Mouse (Mus musculus) ES-Bruce4 (cell line): ENCODE results near the gene Tex2. TPM values are rescaled to one million over a fixed set of nuclear protein-coding genes. Genes with fewer than 3 reads are reported as not detected.

Experiments
- H3K27ac ChIP-seq: 2 replicates; pipeline ENCODE4 v1.5.1; 2012; ENCODE audit warnings: low read length, inconsistent platforms; ENCODE audit not compliant: insufficient read depth
- H3K27me3 ChIP-seq: 2 replicates; pipeline ENCODE4 v1.6.1; 2012; ENCODE audit warnings: mild to moderate bottlenecking, low read length, inconsistent platforms; ENCODE audit not compliant: control insufficient read depth, poor library complexity, insufficient read depth, severe bottlenecking
- H3K36me3 ChIP-seq: 2 replicates; pipeline ENCODE4 v1.6.1; 2012; ENCODE audit warnings: inconsistent platforms, mild to moderate bottlenecking, low read length, moderate library complexity; ENCODE audit not compliant: control insufficient read depth, poor library complexity, insufficient read depth, severe bottlenecking
- H3K4me1 ChIP-seq: one replicate; pipeline ENCODE4 v1.8.1; 2011; ENCODE audit warnings: low read length; ENCODE audit not compliant: control insufficient read depth, insufficient read depth
- H3K4me3 ChIP-seq: 2 replicates; pipeline ENCODE4 v1.5.1; 2011; ENCODE audit warnings: low read depth, mild to moderate bottlenecking, low read length
- H3K9ac ChIP-seq: 2 replicates; pipeline ENCODE4 v1.6.1; 2012; ENCODE audit warnings: low read depth, mild to moderate bottlenecking, inconsistent platforms; ENCODE audit not compliant: poor library complexity, severe bottlenecking
- H3K9me3 ChIP-seq: replicated peaks from 2 replicates; pipeline ENCODE4 v1.6.1; 2012; ENCODE audit warnings: mild to moderate bottlenecking, low read length, inconsistent platforms; ENCODE audit not compliant: control insufficient read depth, poor library complexity, insufficient read depth, severe bottlenecking
- CTCF ChIP-seq: IDR thresholded peaks from one replicate; pipeline ENCODE4 v1.8.1; 2011; ENCODE audit warnings: low read depth, low read length
- EP300 ChIP-seq: IDR thresholded peaks from 2 replicates; pipeline ENCODE4 v1.6.1; 2011; ENCODE audit warnings: low read depth, low read length; ENCODE audit not compliant: insufficient read depth
- POLR2A ChIP-seq: IDR thresholded peaks from one replicate; pipeline ENCODE4 v1.8.1; 2011; ENCODE audit warnings: low read length; ENCODE audit not compliant: insufficient read depth
- polyA plus RNA-seq: library from polyadenylated mRNA; stranded (reverse); fragments of >200 nt; gene quantifications from 2 replicates; pipeline ENCODE4 v1.2.4, GENCODE M21; 2011; ENCODE audit warnings: low read depth; ENCODE audit not compliant: missing spikeins, insufficient read depth, insufficient read length

The Tex2 gene
- polyA plus RNA-seq, 1 experiment: 28.8 TPM

DNA sequence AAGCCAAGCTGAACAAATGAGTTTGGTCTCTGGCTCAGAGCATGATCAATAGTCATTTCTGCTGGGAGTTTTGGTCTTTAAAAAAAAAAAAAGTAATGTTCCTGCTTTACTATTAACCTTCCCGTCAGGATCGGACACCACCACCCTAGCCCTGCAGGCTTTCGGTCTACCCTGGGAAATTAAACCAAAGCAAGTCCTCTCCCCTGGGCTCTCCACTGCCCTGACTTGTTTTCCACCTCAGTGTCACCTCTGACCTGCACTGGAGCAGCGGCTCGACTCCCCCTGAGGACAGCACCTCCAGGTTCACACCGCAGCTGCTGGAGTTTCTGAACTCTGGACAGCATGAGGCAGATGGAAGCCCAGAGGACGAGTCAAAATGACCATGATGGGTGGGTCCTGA, 13.9 kb downstream of the Tex2 start:
- Histone ChIP-seq H3K4me3 (no peak overlapping the region), H3K9ac (no peak overlapping the region), H3K4me1 (no peaks in the 10 kb centered on the region), H3K27ac (no peak overlapping the region), H3K27me3 (no peaks in the 10 kb centered on the region), H3K36me3 (no peaks in the 10 kb centered on the region), H3K9me3 (no peaks in the 10 kb centered on the region)
- TF ChIP-seq POLR2A (no peak), CTCF (no peak), EP300 (no peak)

DNA sequence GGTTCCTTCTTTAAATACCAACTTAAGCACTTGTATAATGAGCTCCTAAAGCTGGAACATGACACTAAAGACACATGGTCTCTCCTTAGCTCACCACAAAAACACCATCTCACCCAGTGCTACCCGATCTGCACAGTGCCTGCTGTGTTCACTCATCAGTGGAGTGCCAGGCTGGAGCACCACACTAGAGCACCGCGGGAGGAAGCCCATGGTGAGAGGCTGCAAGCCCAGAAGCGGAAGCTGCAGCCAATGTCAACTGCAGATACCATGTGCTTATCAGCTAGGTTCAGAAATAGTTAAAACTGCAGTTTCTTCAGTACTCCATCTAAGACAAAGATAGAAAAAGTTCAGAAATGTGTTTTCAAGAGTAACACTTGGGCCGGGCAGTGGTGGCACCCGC, 14.9 kb downstream of the Tex2 start:
- Histone ChIP-seq H3K4me3 (no peak overlapping the region), H3K27ac (no peak overlapping the region), H3K9ac (no peak overlapping the region), H3K9me3 (no peaks in the 10 kb centered on the region), H3K4me1 (no peaks in the 10 kb centered on the region), H3K36me3 (no peaks in the 10 kb centered on the region), H3K27me3 (no peaks in the 10 kb centered on the region)
- TF ChIP-seq POLR2A (no peak), EP300 (no peak), CTCF (no peak)

DNA sequence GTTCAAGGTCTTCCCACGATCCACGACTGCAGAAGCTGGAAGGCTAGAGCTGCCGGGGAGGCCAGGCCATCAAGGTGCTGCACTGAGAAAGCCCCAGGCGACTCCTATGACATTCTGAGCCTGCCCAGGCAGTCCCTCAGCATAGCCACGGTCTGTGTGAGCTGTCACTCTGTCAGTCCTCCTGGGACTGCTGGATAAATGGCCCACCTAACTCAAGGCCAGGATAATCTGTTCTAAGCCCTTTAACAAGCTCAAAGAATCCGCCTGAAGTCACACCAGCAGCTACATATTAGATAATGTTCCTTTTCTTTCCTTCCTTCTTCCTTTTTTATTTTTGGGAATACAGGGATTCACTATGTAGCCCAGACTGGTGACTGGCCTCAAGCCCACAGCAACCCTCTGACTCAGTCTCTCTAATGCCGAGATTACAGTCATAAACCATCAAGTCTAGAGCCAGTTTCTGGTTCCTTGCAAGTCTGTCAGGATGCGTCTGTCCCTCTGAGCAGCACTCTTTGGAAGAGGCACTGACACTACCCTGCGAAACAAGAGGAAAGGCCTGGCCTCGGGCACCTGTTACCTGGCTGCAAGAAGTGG, 15.4 kb downstream of the Tex2 start:
- H3K4me3 ChIP-seq: no peak overlapping the region
- H3K9me3 ChIP-seq: no peaks in the 10 kb centered on the region
- no peak overlapping the region for H3K27ac ChIP-seq
- no peaks in the 10 kb centered on the region for H3K27me3 ChIP-seq
- H3K4me1 ChIP-seq: no peaks in the 10 kb centered on the region
- TF ChIP-seq POLR2A (no peak), CTCF (no peak), EP300 (no peak)
- H3K9ac ChIP-seq: no peak overlapping the region
- no peaks in the 10 kb centered on the region for H3K36me3 ChIP-seq

DNA sequence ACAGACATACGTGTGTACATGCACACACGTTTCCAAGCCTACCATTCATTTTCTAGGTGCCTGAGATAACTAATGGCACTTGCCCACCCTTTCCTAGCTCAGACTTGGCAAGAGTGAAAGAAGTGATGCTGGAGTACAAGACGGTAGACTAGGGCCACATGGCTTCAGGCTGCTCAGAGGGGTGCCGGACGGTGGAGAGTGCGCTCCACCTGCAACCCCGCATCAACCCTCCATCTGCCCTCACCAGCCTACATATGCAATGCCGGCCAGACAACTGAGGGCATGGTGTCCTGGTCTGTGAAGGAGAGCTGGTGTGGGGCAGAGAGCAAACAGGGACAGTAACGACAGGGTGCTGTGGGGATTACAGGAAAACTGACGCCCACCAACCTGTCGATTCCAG, 22.0 kb downstream of the Tex2 start:
- H3K4me1 ChIP-seq: peaks cover 2% of the 10 kb centered on the region
- no peak overlapping the region for H3K9ac ChIP-seq
- H3K9me3 ChIP-seq: no peaks in the 10 kb centered on the region
- H3K27ac ChIP-seq: no peak overlapping the region
- H3K27me3 ChIP-seq: no peaks in the 10 kb centered on the region
- H3K36me3 ChIP-seq: no peaks in the 10 kb centered on the region
- H3K4me3 ChIP-seq: no peak overlapping the region
- no peak for TF ChIP-seq EP300
- TF ChIP-seq POLR2A: no peak
- TF ChIP-seq CTCF: no peak

DNA sequence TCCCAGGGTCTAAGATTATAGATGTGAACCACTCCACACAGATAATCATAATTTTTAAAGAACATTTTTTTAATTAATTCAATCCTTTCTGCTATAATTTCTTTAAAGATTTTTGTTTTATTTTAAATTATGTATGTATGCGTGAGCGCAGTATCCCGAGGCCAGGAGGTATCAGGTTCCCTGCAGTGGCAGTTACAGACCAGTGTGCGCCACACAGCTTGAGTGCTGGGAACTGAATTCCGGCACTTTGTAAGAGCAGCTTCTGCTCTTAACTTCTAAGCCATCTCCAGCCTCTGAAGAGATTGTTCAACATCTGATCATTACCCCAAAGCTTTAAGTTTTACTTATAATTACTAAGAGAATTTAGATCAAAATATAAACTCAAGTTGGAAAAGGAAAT, 23.1 kb downstream of the Tex2 start:
- H3K27ac ChIP-seq: no peak overlapping the region
- TF ChIP-seq CTCF (no peak), POLR2A (no peak), EP300 (no peak)
- H3K36me3 ChIP-seq: no peaks in the 10 kb centered on the region
- no peak overlapping the region for H3K4me3 ChIP-seq
- H3K27me3 ChIP-seq: no peaks in the 10 kb centered on the region
- peaks cover 2% of the 10 kb centered on the region for H3K4me1 ChIP-seq
- H3K9me3 ChIP-seq: no peaks in the 10 kb centered on the region
- no peak overlapping the region for H3K9ac ChIP-seq

DNA sequence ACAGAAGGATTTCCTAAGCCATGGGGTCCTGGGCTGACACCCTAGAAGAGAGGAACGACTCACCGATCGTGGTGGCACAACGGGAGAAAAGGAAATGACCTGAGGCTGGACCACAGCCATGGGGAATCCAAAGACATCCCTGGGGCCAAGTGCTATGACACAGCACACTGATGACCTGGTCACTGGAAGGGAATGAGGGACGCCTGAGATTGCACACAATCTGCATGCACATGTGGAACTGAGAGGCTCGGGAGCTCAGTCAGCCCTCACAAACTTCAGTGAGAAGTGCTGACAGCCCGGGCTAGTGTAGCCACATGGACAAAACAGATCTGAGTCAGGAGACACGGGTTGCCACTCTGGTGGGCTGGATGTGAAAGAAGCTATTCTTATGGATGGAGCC, 24.4 kb downstream of the Tex2 start:
- Histone ChIP-seq H3K4me3 (no peak overlapping the region), H3K36me3 (no peaks in the 10 kb centered on the region), H3K9me3 (no peaks in the 10 kb centered on the region), H3K27me3 (no peaks in the 10 kb centered on the region), H3K4me1 (peaks cover 4% of the 10 kb centered on the region), H3K27ac (no peak overlapping the region), H3K9ac (no peak overlapping the region)
- TF ChIP-seq CTCF (no peak), EP300 (no peak), POLR2A (no peak)
